Mouse (Mus musculus) MN1 (cell line): Measurements from ENCODE around the gene Mrto4.
"Not testable (repeated sequence)": the region's sequence is repeated elsewhere in the genome, so short reads cannot be mapped to it uniquely, and the experiment has no call there.

ENCODE experiments used
- DNase-seq: peaks from one replicate; pipeline ENCODE4 v3.0.0-alpha.2; 2016; ENCODE audit warnings: low spot score

Mrto4 gene

DNA sequence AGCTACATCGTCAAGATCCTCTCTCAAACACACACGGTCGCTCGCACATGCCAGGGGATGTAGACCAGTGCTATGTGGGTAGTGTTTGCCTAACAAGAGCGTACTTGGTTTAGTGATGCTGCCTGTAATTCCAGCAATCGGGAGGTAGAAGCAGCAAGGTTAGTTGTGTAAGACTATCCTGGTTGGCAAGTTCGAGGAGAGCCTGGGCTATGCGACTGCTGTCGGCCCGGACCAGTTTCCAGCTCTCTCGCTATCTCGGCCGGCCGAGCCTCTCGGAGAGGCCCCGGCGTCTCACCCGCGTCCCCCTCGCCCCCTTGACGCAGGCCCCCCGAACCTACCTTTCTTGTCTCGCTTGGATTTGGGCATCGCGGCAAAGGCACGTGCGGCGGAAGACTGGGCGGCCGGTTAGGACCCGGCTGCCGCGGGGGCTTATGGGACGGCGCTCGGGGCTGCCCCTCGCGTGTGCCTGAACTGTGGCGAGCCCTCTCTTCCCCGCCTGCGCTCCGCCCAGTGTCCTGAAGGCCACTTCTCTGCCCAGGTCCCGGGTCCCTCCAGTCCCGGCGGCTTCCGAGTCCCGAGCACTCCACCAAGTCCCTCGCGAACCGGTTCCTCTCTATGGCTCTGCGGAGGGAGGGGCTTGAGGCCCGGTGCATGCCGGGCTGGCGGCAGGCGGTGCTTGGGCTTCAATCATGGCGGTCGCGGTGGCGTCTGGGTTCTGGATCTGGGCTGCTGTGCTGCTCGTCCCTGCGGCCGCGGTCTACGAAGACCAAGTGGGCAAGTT, at the start of gene Mrto4, which contains the start of the genes Emc1 and Ubr4:
TSS of gene Mrto4 (minus strand) at position 646 of the 781 bp plus-strand sequence.
TSS of gene Emc1 (plus strand) at position 657 of the 781 bp plus-strand sequence.
TSS of gene Ubr4 (plus strand) at position 679 of the 781 bp plus-strand sequence.
- peak; percentile 88 for DNase-seq

GRCm38 (mm10) chr4:139400487-139400886, 48.1 kb upstream of the Mrto4 start:
- no peak for DNase-seq

GRCm38 (mm10) chr4:139395431-139395830, 43.1 kb upstream of the Mrto4 start:
- peak; percentile 70 for DNase-seq

DNA sequence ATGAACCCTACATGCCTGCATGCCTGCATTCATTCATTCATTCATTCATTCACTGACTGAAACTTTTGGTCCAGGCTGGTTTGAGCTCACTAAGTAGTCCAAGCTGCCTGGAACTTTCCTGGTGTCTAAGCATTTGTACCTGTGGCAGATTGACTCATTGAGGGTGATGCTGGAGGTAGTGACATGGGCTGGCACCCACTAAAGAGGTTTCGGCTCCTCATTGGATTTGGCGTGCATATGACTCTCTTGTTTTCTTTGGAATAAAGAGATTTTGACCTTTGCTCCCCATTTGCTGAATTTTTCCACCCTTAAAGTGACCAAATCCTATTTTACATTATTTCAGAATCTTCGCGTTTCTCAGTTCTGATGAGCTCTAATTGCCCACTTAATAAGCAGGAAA, 37.2 kb upstream of the Mrto4 start:
- no peak for DNase-seq

- DNase-seq = peak; percentile 45
These were observed 34.5 kb upstream of the Mrto4 start for GRCm38 (mm10) chr4:139386869-139387319.

GRCm38 (mm10) chr4:139385841-139386240, 33.5 kb upstream of the Mrto4 start:
- not testable (repeated sequence) for DNase-seq

DNA sequence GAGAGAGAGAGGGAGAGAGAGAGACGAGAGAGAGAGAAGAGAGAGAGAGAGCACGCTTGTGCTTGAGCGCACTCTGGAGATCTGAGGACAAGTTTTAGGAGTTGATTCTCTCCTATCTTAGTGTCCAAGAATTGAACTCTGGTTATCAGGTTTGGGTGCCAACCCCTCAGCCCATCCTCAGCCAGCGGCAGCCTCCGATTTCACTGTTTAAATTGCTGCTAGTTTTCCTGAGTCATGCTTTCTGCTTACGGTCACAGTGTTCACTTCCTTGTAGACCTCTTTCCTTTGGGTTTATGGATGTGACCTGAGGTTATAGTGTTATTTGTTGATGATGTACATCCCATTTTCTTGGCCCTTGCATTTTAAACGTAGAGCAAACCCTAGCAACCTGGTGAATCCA, 29.9 kb upstream of the Mrto4 start:
- DNase-seq = peak; percentile 25

GRCm38 (mm10) chr4:139381452-139381845, 29.1 kb upstream of the Mrto4 start:
- no peak for DNase-seq

DNA sequence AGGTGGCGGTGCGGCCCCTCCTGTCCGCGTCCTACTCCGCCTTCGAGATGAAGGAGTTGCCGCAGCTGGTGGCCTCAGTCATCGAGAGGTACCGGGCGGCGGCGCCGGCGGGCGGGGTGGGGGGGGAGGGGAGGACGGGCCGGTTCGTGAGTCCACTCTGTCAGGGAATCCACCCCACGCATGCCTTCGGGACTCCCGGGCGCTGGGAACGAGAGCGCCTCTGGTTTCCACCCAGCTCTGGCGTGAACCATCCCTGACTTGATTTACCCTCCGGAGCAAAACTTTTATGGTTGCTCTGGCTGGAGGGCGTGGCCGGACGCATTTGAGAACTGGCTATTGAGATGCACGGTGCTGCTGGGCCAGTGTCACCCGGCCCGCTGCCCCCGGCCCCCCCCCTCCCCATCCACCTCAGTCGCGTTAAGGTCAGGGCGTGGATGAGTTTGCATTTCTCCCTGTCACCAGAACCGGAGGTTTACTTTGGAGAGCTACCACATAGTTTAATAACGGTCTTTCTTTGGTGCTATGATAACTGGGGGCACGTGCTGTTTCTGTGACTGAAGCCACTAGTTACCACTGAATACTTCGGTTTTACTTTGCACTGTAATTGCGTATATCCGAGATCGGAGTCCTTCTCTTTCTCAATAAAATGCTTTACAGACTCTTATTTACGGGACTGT, 28.5 kb upstream of the Mrto4 start:
- no peak for DNase-seq

GRCm38 (mm10) chr4:139380207-139380748, 27.9 kb upstream of the Mrto4 start:
- DNase-seq = peak; percentile 98

DNA sequence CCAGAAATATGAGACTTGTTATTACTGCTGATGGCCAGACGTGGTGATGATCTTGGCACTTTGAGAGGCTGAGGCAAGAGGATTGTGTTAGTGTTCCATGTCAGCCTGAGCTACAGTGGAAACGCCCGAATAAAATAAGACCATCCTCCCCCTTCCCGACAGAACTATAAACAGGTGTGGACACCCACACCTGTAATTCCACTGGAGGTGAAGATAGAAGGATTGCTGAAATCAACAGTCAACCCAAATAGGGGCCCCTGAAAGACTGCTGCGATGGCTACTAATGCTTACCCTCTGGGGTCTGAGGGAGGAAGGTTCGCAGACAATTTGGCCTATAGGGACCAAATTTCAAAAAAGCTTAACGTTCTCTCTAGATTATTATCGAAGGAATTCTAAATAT, 27.3 kb upstream of the Mrto4 start:
- DNase-seq = peak; percentile 42

DNA sequence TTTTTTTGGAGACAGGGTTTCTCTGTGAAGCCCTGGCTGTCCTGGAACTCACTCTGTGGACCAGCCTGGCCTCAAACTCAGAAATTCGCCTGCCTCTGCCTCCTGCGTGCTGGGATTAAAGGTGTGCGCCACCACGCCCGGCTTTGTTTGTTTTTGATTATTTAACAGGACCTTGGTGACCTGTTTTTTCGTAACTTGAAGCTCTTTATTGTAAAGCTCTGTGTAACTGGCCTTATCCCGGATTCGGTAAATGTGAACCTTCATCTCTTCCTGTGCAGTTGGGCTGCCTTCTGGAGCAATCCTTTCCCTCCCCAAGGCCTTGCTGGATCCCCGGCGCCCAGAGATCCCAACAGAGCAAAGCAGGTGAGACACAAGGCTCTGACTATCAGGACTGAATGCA, 21.2 kb upstream of the Mrto4 start:
- no peak for DNase-seq

GRCm38 (mm10) chr4:139373130-139373529, 20.8 kb upstream of the Mrto4 start:
- DNase-seq = no peak

DNA sequence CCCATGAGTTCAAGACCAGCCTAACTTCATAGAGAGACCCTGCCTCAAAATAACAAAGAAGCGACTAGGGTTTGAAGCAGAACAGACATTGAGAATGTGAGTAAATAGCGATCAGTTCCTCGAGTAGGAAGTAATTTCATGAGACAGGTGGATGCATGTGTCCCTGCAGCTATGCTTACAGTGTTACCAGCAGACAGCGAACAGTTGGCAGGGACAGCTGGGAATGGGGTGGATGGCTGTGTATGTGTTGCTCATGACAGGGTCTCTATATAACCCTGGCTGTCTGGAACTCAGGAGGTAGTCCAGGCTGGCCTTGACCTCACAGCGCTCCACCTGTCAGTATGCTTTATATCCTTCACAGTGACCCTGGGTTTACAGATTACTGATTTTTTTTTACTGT, 15.7 kb upstream of the Mrto4 start:
- no peak for DNase-seq

DNA sequence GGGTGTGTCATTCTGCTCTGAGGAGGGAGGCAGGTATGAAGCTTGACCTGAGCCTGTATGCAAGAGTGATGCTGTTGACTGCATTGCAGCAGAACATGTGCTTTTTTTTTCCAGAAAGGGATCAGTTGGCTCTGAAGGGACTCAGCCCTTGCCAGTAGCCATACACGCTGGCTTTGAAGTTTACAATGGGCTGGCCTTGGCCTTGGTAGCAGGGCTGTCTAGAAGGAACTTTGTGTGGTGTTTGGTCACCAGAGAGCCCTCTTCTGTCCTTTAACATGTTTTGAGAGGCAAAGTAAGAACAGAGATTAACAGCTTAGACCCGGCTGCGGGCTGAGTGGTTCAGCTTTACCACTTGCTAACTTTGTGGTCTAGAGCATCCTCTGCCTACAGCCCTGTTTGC, 15.0 kb upstream of the Mrto4 start:
- DNase-seq = no peak

GRCm38 (mm10) chr4:139360761-139361548, 8.6 kb upstream of the Mrto4 start:
- no peak for DNase-seq

- DNase-seq = no peak
These were observed 4.8 kb upstream of the Mrto4 start for GRCm38 (mm10) chr4:139357211-139357610.

GRCm38 (mm10) chr4:139352832-139353231, 456 bp upstream of the Mrto4 start:
- peak; percentile 45 for DNase-seq

- DNase-seq = no peak
These were observed 6.9 kb downstream of the Mrto4 start for GRCm38 (mm10) chr4:139345416-139346019.

DNA sequence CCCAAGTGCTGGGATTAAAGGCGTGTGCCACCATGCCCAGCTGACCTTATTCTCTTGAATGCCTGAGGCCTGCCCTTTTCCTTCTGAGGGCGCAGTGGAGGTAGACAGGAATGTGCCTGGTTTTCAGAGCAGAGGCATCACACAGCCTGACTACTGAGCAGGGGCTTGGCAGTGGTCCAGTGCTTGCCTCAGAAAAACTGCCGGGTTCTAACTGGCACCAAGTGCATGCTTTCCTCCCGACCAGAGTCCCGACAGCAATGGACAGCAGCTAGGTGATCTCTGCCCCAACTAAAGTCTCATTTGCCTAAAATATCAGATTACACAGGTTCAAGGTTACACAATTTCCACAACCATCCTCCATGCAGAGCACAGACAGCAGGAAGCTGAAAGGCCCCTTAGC, 8.7 kb downstream of the Mrto4 start:
- DNase-seq = peak; percentile 75

DNA sequence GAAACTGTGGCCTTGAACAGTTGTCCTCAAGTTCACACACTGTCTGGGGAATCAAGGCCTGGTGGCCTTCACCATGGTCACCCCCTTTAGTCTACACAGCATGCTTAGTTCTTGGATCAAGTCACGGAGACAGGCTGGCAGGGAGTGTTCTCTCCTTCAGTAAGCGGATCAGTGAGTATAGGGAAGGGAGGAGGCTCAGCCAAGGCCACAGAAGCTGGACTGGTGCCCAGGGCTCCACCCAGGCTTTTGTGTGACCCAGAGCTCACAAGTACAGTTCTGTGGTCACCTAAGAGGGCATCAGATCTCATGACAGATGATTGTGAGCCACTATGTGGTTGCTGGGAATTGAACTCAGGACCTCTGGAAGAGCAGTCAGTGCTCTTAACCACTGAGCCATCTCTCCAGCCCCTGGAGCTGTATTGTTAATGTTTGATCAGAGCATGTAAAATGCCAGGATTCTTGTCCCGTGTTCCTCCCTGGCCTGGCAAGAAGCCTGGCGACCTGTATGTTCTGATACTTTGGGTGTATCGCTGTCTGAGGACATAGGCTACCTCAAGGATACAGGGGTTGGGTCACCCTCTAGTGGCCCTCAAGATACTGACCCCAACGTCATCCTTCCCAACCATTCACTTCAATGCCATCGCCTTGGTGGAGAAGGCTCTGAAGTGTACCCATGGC, 10.7 kb downstream of the Mrto4 start:
- peak; percentile 28 for DNase-seq
